Mouse (Mus musculus): ENCODE data around the gene Gm7030. TPM values are rescaled to one million over a fixed set of nuclear protein-coding genes. Genes with fewer than 3 reads are reported as not detected.
"Not testable (repeated sequence)": the region's sequence is repeated elsewhere in the genome, so short reads cannot be mapped to it uniquely, and the experiment has no call there.

The Gm7030 gene
- polyA plus RNA-seq, 1 experiment from 2014 or later, result not detected

GRCm38 (mm10) chr17:36110641-36111509, 18.4 kb downstream of the Gm7030 start:
- not testable (repeated sequence) for ATAC-seq (ENCODE audit: insufficient number of reproducible peaks, insufficient read depth, low FRiP score, low read depth); H3K4me1 ChIP-seq (ENCODE audit: control insufficient read depth in 2 of 2, insufficient read depth in 2 of 2, low read length in 2 of 2); H3K9ac ChIP-seq (ENCODE audit: low read length); H3K27ac ChIP-seq (replicated peaks in 1 of 2; ENCODE audit: control insufficient read depth in 1 of 2, insufficient read depth in 1 of 2, low read depth in 2 of 2, low read length in 2 of 2); H3K9me3 ChIP-seq (ENCODE audit: control insufficient read depth, low read length); H3K36me3 ChIP-seq (ENCODE audit: control insufficient read depth, insufficient read depth, low read length)
- Histone ChIP-seq H3K4me3 (ENCODE audit: control insufficient read depth in 1 of 2, insufficient read depth in 1 of 2, low read depth in 1 of 2, low read length in 2 of 2) (peak overlapping the region; percentile 12 to 31), H3K4me2 (ENCODE audit: low read length) (peak overlapping the region; percentile 64), H3K27me3 (ENCODE audit: control insufficient read depth, insufficient read depth, low read length) (peaks cover 24% of the 10 kb centered on the region)
- 2% methylated on average over 57 of the region's 57 CpGs for WGBS

DNA sequence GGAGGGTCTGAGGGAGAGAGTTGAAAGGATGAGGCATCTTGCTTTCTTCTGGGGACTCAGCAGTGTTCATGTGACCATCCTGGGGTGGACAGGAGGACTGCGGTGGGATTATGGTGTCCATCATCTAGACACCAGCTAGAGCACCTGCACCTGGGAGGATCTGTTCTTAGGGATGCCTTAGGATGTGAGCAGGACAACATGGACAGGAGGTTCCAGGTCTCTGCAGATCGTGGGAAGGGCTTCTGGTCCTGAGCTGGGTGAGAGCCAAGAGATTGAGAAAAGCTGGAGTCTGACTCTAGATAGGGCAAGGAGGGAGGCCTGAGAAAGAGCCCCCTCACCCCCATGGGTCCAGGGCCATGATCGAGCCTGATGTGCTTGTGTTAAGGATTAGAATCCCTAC, 19.1 kb downstream of the Gm7030 start:
- H3K4me3 ChIP-seq (ENCODE audit: control insufficient read depth in 1 of 2, insufficient read depth in 1 of 2, low read depth in 1 of 2, low read length in 2 of 2); ATAC-seq (ENCODE audit: insufficient number of reproducible peaks, insufficient read depth, low FRiP score, low read depth); H3K36me3 ChIP-seq (ENCODE audit: control insufficient read depth, insufficient read depth, low read length); H3K4me2 ChIP-seq (ENCODE audit: low read length); H3K9ac ChIP-seq (ENCODE audit: low read length); H3K9me3 ChIP-seq (ENCODE audit: control insufficient read depth, low read length); H3K27ac ChIP-seq (replicated peaks in 1 of 2; ENCODE audit: control insufficient read depth in 1 of 2, insufficient read depth in 1 of 2, low read depth in 2 of 2, low read length in 2 of 2); H3K4me1 ChIP-seq (ENCODE audit: control insufficient read depth in 2 of 2, insufficient read depth in 2 of 2, low read length in 2 of 2): not testable (repeated sequence)
- peaks cover 24% of the 10 kb centered on the region for H3K27me3 ChIP-seq (ENCODE audit: control insufficient read depth, insufficient read depth, low read length)
- 38% methylated on average over 3 of the region's 3 CpGs for WGBS

DNA sequence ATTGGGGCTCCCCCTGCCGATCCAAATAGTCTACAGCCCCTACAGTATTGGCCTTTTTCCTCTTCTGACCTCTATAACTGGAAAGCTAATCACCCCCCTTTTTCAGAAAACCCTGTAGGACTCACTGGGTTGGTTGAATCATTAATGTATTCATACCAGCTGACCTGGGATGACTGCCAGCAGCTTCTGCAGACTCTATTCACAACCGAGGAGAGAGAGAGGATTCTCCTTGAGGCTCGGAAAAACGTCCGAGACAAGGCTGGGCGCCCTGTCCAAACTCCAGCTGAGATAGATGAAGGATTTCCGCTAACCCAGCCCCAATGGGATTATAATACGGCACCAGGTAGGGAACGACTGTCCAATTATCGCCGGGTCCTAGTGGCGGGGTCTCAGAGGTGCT, 27.1 kb downstream of the Gm7030 start:
- not testable (repeated sequence) for H3K27me3 ChIP-seq (ENCODE audit: control insufficient read depth, insufficient read depth, low read length); H3K36me3 ChIP-seq (ENCODE audit: control insufficient read depth, insufficient read depth, low read length); H3K4me3 ChIP-seq (ENCODE audit: control insufficient read depth in 1 of 2, insufficient read depth in 1 of 2, low read depth in 1 of 2, low read length in 2 of 2); H3K4me1 ChIP-seq (ENCODE audit: control insufficient read depth in 2 of 2, insufficient read depth in 2 of 2, low read length in 2 of 2); ATAC-seq (ENCODE audit: insufficient number of reproducible peaks, insufficient read depth, low FRiP score, low read depth); H3K27ac ChIP-seq (replicated peaks in 1 of 2; ENCODE audit: control insufficient read depth in 1 of 2, insufficient read depth in 1 of 2, low read depth in 2 of 2, low read length in 2 of 2); H3K4me2 ChIP-seq (ENCODE audit: low read length); H3K9ac ChIP-seq (ENCODE audit: low read length); H3K9me3 ChIP-seq (ENCODE audit: control insufficient read depth, low read length)
- WGBS, result 91% methylated on average over 11 of the region's 12 CpGs

- 67% methylated on average over 2 of the region's 2 CpGs for WGBS
- H3K4me3 ChIP-seq (ENCODE audit: control insufficient read depth in 1 of 2, insufficient read depth in 1 of 2, low read depth in 1 of 2, low read length in 2 of 2); ATAC-seq (ENCODE audit: insufficient number of reproducible peaks, insufficient read depth, low FRiP score, low read depth); H3K9ac ChIP-seq (ENCODE audit: low read length); H3K27ac ChIP-seq (replicated peaks in 1 of 2; ENCODE audit: control insufficient read depth in 1 of 2, insufficient read depth in 1 of 2, low read depth in 2 of 2, low read length in 2 of 2); H3K36me3 ChIP-seq (ENCODE audit: control insufficient read depth, insufficient read depth, low read length); H3K4me1 ChIP-seq (ENCODE audit: control insufficient read depth in 2 of 2, insufficient read depth in 2 of 2, low read length in 2 of 2); H3K4me2 ChIP-seq (ENCODE audit: low read length); H3K27me3 ChIP-seq (ENCODE audit: control insufficient read depth, insufficient read depth, low read length); H3K9me3 ChIP-seq (ENCODE audit: control insufficient read depth, low read length): not testable (repeated sequence)
Measured at GRCm38 (mm10) chr17:36099603-36100002, 29.6 kb downstream of the Gm7030 start.

DNA sequence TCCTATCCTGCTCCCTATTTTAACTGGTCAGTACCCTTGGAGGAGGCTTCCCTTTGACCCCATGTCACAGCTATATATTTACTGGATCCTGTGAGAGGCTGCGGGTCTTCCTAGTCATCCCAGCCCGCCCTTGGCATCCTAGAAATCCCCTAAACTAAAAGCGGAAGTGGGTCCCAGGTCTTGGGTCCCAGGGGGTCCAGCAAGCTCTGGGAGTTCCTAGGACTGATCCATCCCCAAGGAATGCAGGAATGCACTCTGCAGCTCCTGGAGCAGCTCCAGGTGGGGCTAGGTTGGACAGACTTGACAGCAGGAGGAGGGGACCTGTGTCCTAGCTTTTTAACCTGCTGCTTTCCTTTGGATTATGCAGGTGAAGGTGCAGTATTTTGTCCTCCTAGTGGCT, 35.3 kb downstream of the Gm7030 start:
- H3K9me3 ChIP-seq (ENCODE audit: control insufficient read depth, low read length), result no peaks in the 10 kb centered on the region
- no peak overlapping the region for H3K4me3 ChIP-seq (ENCODE audit: control insufficient read depth in 1 of 2, insufficient read depth in 1 of 2, low read depth in 1 of 2, low read length in 2 of 2)
- H3K27me3 ChIP-seq (ENCODE audit: control insufficient read depth, insufficient read depth, low read length), result peaks cover 6% of the 10 kb centered on the region
- H3K9ac ChIP-seq (ENCODE audit: low read length), result no peak overlapping the region
- WGBS, result 13% methylated on average over 3 of the region's 3 CpGs
- H3K4me2 ChIP-seq (ENCODE audit: low read length), result no peak overlapping the region
- ATAC-seq (ENCODE audit: insufficient number of reproducible peaks, insufficient read depth, low FRiP score, low read depth), result no peak
- no peaks in the 10 kb centered on the region for H3K36me3 ChIP-seq (ENCODE audit: control insufficient read depth, insufficient read depth, low read length)
- H3K4me1 ChIP-seq (ENCODE audit: control insufficient read depth in 2 of 2, insufficient read depth in 2 of 2, low read length in 2 of 2), result no peaks in the 10 kb centered on the region
- H3K27ac ChIP-seq (replicated peaks in 1 of 2; ENCODE audit: control insufficient read depth in 1 of 2, insufficient read depth in 1 of 2, low read depth in 2 of 2, low read length in 2 of 2), result no peak overlapping the region

GRCm38 (mm10) chr17:36092520-36092919, 36.7 kb downstream of the Gm7030 start:
- H3K27me3 ChIP-seq (ENCODE audit: control insufficient read depth, insufficient read depth, low read length); H3K9ac ChIP-seq (ENCODE audit: low read length); ATAC-seq (ENCODE audit: insufficient number of reproducible peaks, insufficient read depth, low FRiP score, low read depth); H3K4me1 ChIP-seq (ENCODE audit: control insufficient read depth in 2 of 2, insufficient read depth in 2 of 2, low read length in 2 of 2); H3K36me3 ChIP-seq (ENCODE audit: control insufficient read depth, insufficient read depth, low read length); H3K9me3 ChIP-seq (ENCODE audit: control insufficient read depth, low read length); H3K4me2 ChIP-seq (ENCODE audit: low read length); H3K27ac ChIP-seq (replicated peaks in 1 of 2; ENCODE audit: control insufficient read depth in 1 of 2, insufficient read depth in 1 of 2, low read depth in 2 of 2, low read length in 2 of 2); H3K4me3 ChIP-seq (ENCODE audit: control insufficient read depth in 1 of 2, insufficient read depth in 1 of 2, low read depth in 1 of 2, low read length in 2 of 2): not testable (repeated sequence)

- H3K36me3 ChIP-seq (ENCODE audit: control insufficient read depth, insufficient read depth, low read length); H3K27me3 ChIP-seq (ENCODE audit: control insufficient read depth, insufficient read depth, low read length); H3K27ac ChIP-seq (replicated peaks in 1 of 2; ENCODE audit: control insufficient read depth in 1 of 2, insufficient read depth in 1 of 2, low read depth in 2 of 2, low read length in 2 of 2); ATAC-seq (ENCODE audit: insufficient number of reproducible peaks, insufficient read depth, low FRiP score, low read depth); H3K4me2 ChIP-seq (ENCODE audit: low read length); H3K4me1 ChIP-seq (ENCODE audit: control insufficient read depth in 2 of 2, insufficient read depth in 2 of 2, low read length in 2 of 2); H3K9ac ChIP-seq (ENCODE audit: low read length); H3K4me3 ChIP-seq (ENCODE audit: control insufficient read depth in 1 of 2, insufficient read depth in 1 of 2, low read depth in 1 of 2, low read length in 2 of 2); H3K9me3 ChIP-seq (ENCODE audit: control insufficient read depth, low read length): not testable (repeated sequence)
- WGBS, result no CpG with 5 or more reads among the region's 2 CpGs
Measured at GRCm38 (mm10) chr17:36091933-36092332, 37.3 kb downstream of the Gm7030 start.

DNA sequence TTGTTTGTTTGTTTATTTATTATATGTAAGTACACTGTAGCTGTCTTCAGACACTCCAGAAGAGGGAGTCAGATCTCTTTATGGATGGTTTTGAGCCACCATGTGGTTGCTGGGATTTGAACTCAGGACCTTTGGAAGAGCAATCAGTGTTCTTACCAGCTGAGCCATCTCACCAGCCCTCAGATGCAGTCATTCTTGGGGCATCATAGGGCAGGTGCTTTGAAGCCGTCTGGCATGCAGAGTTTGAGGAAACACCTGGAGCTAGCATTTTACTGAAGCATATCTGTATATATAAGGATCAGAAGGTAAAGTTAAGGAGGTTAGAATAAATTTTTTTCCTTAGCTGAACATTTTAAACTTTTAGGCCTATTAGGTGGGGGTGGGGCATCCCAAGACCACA, 43.2 kb downstream of the Gm7030 start:
- WGBS, result 50% methylated on average over 1 of the region's 1 CpGs
- H3K27me3 ChIP-seq (ENCODE audit: control insufficient read depth, insufficient read depth, low read length), result peaks cover 30% of the 10 kb centered on the region
- H3K4me3 ChIP-seq (ENCODE audit: control insufficient read depth in 1 of 2, insufficient read depth in 1 of 2, low read depth in 1 of 2, low read length in 2 of 2); H3K9me3 ChIP-seq (ENCODE audit: control insufficient read depth, low read length); H3K4me1 ChIP-seq (ENCODE audit: control insufficient read depth in 2 of 2, insufficient read depth in 2 of 2, low read length in 2 of 2); ATAC-seq (ENCODE audit: insufficient number of reproducible peaks, insufficient read depth, low FRiP score, low read depth); H3K27ac ChIP-seq (replicated peaks in 1 of 2; ENCODE audit: control insufficient read depth in 1 of 2, insufficient read depth in 1 of 2, low read depth in 2 of 2, low read length in 2 of 2); H3K9ac ChIP-seq (ENCODE audit: low read length); H3K4me2 ChIP-seq (ENCODE audit: low read length); H3K36me3 ChIP-seq (ENCODE audit: control insufficient read depth, insufficient read depth, low read length): not testable (repeated sequence)
